Mouse (Mus musculus) urinary bladder, postnatal 4 days (tissue): ENCODE results near the gene Arl2bp.
A peak's percentile ranks its signal among the peaks of the same experiment; 100 is the strongest.

Source experiments
- DNase-seq, 2 experiments: peaks; one replicate each; pipeline ENCODE4 v3.0.0; 2021 to 2022; ENCODE audit warnings: low spot score in 2 of 2

Arl2bp gene

GRCm38 (mm10) chr8:94695341-94695993, 29.1 kb downstream of the Arl2bp start:
- no peak for DNase-seq

GRCm38 (mm10) chr8:94695994-94696384, 29.6 kb downstream of the Arl2bp start, which contains the start of gene Pllp:
Gene Pllp, minus strand, starts transcription at chr8:94696278.
- peak in 1 of 2 experiments; percentile 55 for DNase-seq

GRCm38 (mm10) chr8:94696566-94696965, 30.2 kb downstream of the Arl2bp start:
- peak in 1 of 2 experiments; percentile 39 for DNase-seq

GRCm38 (mm10) chr8:94697956-94698355, 31.6 kb downstream of the Arl2bp start:
- DNase-seq: no peak

GRCm38 (mm10) chr8:94699366-94699765, 33.0 kb downstream of the Arl2bp start:
- DNase-seq: no peak

- DNase-seq: no peak
Observed at GRCm38 (mm10) chr8:94700421-94700935, 34.1 kb downstream of the Arl2bp start.

GRCm38 (mm10) chr8:94702156-94702555, 35.8 kb downstream of the Arl2bp start:
- DNase-seq: no peak

GRCm38 (mm10) chr8:94702844-94703813, 36.7 kb downstream of the Arl2bp start:
- DNase-seq: peak; percentile 72 to 77

- DNase-seq: peak; percentile 92 to 96
Observed at GRCm38 (mm10) chr8:94703972-94704668, 37.7 kb downstream of the Arl2bp start.

- no peak for DNase-seq
Observed at GRCm38 (mm10) chr8:94704669-94704984, 38.2 kb downstream of the Arl2bp start.

- no peak for DNase-seq
Observed at GRCm38 (mm10) chr8:94705581-94706245, 39.3 kb downstream of the Arl2bp start.

GRCm38 (mm10) chr8:94706732-94707395, 40.5 kb downstream of the Arl2bp start:
- DNase-seq: no peak

- DNase-seq: no peak
Observed at GRCm38 (mm10) chr8:94710336-94710735, 43.9 kb downstream of the Arl2bp start.

- no peak for DNase-seq
Observed at GRCm38 (mm10) chr8:94711160-94711718, 44.8 kb downstream of the Arl2bp start.

- DNase-seq: no peak
Observed at GRCm38 (mm10) chr8:94714556-94714955, 48.2 kb downstream of the Arl2bp start.

GRCm38 (mm10) chr8:94715871-94716270, 49.5 kb downstream of the Arl2bp start:
- DNase-seq: no peak

GRCm38 (mm10) chr8:94716841-94717240, 50.4 kb downstream of the Arl2bp start:
- no peak for DNase-seq
